Mouse (Mus musculus): ENCODE data around the gene Chadl.
"Not testable (repeated sequence)": the region's sequence is repeated elsewhere in the genome, so short reads cannot be mapped to it uniquely, and the experiment has no call there.

Chadl gene

DNA sequence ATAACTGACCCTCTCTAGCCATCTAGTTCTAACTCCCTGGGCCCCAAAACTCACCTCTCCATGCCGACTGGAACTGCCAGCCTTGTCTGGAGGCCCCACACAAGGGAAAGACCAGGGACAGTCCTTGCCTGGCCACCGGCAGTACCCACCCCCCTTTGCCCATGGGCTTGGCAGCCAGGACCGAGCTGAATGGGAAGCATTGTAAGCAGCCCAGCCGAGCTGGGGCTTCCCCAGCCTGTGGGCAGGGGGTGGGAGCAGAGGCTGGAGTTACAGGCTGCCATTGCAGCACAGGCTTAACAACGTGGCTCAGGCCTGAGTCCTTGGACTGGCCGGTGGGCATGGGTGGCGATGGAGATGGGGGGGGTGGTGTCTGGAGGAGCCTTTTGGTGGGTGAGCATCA, at the start of gene Chadl:
TSS of gene Chadl (minus strand) at position 113 of the 400 bp plus-strand sequence.
- DNase-seq (ENCODE audit: low read depth in 1 of 2, low spot score in 2 of 2): no peak

- no peak for DNase-seq (ENCODE audit: low read depth in 1 of 2, low spot score in 2 of 2)
Measured at GRCm38 (mm10) chr15:81745601-81746114, 48.6 kb upstream of the Chadl start.

DNA sequence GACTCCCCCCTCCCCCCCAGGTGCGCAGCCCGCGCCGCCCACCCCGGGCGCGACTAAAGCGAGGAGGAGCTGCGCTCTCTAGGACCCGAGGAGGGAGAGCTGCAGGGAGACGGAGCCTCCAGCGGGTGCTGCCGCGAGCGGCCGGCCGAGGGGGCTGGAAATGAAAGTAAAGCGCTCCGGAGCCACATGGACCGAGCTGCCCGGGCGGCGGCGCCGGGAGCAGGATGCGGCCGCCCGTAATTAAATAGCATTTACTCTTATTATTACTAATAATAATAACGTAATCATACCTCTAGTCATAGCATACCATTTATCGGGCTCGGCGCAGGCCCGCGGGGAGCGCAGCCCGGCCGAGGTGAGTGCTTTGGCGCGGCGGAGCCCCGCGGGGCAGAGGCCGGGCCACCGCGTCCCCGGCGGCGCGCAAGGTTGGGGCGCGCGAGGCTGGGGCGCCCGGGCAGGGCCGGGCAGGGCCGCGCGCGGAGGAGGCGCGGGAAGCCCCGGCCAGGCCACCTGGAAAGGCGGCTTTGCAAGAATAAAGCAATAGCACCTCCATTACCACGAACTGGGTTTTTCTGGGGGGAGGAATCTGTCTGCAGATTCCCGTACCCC, 48.0 kb upstream of the Chadl start, which contains the start of the genes Zc3h7b and Rangap1:
TSS of gene Zc3h7b (plus strand) at position 66 of the 609 bp plus-strand sequence.
TSS of gene Rangap1 (minus strand) at position 539 of the 609 bp plus-strand sequence.
- peak; percentile 11 to 16 for DNase-seq (ENCODE audit: low read depth in 1 of 2, low spot score in 2 of 2)

DNA sequence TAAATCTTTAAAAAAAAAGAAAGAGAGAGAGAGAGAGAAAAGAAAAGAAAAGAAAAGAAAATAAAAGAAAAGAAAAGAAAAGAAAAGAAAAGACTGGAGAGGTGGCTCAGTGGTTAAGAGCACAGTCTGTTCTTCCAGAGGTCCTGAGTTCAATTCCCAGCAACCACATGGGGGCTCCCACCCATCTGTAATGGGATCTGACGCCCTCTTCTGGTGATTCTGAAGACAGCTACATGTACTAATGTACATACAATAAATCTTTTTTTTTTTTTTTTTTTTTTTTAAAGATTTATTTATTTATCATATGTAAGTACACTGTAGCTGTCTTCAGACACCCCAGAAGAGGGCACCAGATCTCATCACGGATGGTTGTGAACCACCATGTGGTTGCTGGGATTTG, 45.3 kb upstream of the Chadl start:
- DNase-seq (ENCODE audit: low read depth in 1 of 2, low spot score in 2 of 2): not testable (repeated sequence)

DNA sequence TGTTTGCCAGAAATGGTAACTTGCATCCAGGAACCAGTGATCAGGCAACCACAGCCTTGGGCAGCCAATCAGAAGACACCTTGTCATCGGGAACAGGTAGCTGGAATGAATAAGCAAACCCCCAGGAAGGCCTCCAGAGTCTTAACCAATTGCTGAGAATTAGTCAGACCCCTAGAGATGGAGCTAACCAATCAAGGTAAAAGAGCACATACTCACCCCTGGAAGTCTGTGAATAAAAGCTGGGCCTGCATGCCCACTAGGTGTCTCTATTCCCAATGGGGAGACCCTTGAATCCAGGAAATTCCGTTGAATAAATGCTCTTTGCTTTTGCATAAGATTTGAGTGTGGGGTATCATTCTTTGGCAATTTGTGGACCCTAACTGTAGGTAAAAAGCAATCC, 42.8 kb upstream of the Chadl start:
- no peak for DNase-seq (ENCODE audit: low read depth in 1 of 2, low spot score in 2 of 2)

DNA sequence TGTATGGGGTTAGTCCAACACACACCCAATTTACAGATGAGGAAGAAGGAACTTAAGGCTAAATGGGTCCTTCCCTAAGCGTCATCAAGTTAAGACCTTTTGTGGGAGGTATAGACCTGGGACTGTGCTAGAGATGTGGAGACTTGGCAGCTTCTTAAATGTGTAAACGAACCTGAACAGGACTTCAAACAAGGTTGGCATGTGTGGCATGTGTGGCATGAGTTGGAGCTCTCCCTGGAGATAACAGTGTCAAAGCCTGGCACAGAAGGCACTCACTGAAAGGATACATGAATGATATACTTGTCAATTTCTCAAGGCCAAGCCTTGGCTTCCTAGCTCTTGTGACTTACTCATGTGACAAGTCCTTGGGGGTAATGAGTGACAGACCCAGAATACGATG, 42.2 kb upstream of the Chadl start:
- DNase-seq (ENCODE audit: low read depth in 1 of 2, low spot score in 2 of 2): no peak

GRCm38 (mm10) chr15:81735075-81735474, 38.0 kb upstream of the Chadl start:
- no peak for DNase-seq (ENCODE audit: low read depth in 1 of 2, low spot score in 2 of 2)

GRCm38 (mm10) chr15:81729792-81730635, 32.9 kb upstream of the Chadl start:
- peak; percentile 96 to 98 for DNase-seq (ENCODE audit: low read depth in 1 of 2, low spot score in 2 of 2)

GRCm38 (mm10) chr15:81729241-81729791, 32.2 kb upstream of the Chadl start:
- DNase-seq (ENCODE audit: low read depth in 1 of 2, low spot score in 2 of 2): no peak

DNA sequence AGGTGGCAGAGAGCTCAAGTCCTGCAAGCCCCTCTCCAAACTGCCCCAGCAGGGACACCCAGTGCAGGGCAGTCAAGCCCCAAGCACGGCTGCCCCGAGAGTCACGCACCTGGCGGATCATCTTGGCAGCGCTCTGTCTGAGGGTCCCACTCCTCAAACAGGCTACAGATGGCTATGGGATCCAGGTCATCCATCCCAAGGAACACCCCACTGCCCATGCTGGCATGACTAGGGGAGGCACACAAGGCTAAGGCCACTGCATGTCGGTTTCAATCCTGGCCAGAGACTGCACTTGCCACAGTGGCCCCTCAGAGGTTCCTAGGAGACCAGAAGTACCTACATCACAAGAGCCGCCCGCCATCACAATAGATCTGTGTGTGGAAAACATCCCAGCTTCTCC, 28.9 kb upstream of the Chadl start:
- DNase-seq (ENCODE audit: low read depth in 1 of 2, low spot score in 2 of 2): no peak

DNA sequence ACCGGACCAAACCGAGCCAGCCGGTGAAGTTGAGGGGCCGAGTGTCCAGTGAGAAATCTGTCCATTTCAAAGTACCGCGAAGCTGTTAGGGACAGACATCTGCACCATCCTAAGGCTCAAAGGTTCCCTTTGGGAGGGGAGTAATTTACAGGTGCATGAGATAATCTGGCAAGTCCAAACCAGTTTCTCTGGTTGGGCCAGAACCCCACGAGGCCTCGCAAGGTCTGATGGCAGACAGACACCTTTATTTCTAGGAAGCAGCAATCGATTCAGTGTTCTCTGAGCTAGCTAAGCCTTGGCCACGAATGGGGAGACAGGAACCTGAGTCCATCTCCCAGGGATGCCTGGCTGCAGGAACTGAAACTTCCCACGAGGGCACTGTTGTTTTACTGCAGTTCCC, 26.6 kb upstream of the Chadl start:
- DNase-seq (ENCODE audit: low read depth in 1 of 2, low spot score in 2 of 2): no peak

- no peak for DNase-seq (ENCODE audit: low read depth in 1 of 2, low spot score in 2 of 2)
Measured at GRCm38 (mm10) chr15:81722361-81722760, 25.3 kb upstream of the Chadl start.

GRCm38 (mm10) chr15:81719139-81719531, 22.0 kb upstream of the Chadl start:
- DNase-seq (ENCODE audit: low read depth in 1 of 2, low spot score in 2 of 2): no peak

DNA sequence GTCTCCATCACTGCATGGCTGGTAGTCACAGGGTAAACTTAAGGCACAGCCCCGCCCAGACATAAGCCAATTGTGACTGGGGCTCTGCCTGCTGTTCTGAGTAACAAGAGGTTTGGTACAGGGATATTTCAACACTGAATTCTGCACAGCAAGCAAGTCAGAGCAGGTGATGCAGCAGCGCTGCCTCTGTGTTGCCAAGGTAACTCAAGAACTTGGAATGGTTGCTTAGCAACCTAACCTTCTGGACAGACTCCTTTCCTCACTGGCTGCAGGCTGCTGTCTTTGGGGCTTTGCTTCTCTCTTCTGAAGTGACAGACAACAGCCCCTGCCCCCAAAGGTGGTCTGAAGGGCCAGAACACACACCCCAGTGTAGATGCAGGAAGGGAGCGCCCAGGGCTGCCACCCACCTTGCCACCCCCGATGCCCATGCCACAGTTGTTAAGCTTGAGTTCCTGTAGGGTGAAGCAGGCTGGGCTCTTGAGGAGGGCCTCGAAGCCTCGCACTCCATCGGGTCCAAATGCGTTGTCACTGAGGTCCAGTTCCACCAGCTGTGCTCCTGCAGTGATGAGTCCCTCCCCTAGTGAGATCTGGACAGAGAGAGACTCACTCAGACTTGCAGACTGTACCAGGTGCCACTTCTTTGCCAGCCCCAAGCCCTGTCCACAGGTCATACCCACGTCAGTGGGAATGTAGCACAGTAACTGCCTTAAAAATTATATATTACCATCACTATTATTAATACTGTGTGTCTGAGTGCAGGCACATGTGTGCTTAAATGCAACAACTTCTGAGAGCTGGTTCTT, 21.4 kb upstream of the Chadl start:
- no peak for DNase-seq (ENCODE audit: low read depth in 1 of 2, low spot score in 2 of 2)

DNA sequence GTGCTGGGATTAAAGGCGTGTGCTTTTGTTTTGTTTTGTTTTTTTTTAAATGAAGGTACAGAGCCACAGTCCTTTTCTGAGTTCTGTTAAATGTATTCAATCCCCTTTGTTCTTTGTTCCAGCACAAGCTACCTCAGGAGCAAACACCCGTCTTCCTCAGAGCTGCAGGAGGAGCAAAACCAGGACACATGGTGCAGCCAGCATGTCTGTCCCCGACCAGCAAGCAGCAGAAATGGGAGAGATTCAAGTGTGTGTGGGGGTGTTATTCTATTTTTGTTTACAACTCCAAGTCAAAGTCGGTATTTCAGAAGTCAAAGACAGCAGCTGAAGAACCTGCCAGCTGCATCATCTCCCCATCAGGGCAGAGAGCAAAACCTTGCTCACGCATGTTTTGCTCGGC, 16.7 kb upstream of the Chadl start:
- DNase-seq (ENCODE audit: low read depth in 1 of 2, low spot score in 2 of 2): no peak

DNA sequence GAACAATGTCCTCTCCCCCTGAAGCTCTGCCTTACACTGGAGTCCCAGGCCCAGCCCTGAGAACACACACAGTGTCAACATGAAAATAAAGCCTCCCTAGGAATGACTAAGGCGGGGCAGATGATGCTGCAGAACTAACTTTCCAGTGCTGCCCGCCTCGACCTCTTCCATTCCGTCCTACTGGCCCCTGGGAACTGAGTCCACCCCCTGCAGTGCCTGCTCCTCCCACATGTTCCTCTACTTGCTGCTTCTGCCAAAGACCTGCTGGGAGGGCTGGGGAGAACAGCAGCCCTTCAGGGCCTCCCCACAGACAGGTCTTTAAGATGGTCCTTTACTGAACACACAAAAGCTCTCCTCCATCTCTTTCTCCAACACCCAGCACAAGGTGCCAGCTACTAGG, 13.7 kb upstream of the Chadl start:
- DNase-seq (ENCODE audit: low read depth in 1 of 2, low spot score in 2 of 2): no peak

DNA sequence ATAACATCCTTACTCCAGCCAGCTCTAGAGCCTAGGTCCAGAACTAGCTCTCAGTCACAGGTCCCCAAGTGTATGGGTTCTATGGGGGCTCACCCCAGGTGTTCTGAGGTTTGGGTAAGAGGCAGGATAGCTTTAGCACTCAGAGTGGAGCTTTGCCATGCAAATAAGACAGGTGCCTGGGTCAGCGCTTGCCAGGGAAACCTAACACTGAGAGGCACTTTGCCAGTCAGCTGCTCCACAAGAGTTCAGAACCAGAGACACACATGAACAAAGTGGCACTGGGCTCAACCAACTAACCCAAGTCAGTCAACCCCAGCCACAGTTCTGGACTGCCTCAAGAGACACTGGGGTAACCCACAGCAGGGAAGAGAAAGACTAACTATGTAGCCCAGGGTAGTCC, 12.6 kb upstream of the Chadl start:
- DNase-seq (ENCODE audit: low read depth in 1 of 2, low spot score in 2 of 2): no peak

DNA sequence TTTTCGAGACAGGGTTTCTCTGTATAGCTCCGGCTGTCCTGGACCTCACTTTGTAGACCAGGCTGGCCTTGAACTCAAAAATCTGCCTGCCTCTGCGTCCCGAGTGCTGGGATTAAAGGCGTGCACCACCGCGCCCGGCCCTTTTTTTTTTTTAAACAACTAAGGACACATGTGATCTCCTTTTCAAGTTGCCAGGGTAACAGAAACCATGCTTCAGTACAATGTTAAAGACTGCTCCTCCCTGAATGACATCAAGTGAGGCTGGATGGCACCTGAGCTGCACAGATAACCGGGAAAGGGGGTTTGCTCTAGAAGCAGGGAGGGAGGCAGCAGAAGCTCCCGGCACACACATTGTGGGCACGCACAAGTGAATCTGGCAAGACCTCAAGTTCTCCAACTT, 11.9 kb upstream of the Chadl start:
- no peak for DNase-seq (ENCODE audit: low read depth in 1 of 2, low spot score in 2 of 2)

- DNase-seq (ENCODE audit: low read depth in 1 of 2, low spot score in 2 of 2): no peak
Measured at GRCm38 (mm10) chr15:81703094-81703489, 6.0 kb upstream of the Chadl start.

DNA sequence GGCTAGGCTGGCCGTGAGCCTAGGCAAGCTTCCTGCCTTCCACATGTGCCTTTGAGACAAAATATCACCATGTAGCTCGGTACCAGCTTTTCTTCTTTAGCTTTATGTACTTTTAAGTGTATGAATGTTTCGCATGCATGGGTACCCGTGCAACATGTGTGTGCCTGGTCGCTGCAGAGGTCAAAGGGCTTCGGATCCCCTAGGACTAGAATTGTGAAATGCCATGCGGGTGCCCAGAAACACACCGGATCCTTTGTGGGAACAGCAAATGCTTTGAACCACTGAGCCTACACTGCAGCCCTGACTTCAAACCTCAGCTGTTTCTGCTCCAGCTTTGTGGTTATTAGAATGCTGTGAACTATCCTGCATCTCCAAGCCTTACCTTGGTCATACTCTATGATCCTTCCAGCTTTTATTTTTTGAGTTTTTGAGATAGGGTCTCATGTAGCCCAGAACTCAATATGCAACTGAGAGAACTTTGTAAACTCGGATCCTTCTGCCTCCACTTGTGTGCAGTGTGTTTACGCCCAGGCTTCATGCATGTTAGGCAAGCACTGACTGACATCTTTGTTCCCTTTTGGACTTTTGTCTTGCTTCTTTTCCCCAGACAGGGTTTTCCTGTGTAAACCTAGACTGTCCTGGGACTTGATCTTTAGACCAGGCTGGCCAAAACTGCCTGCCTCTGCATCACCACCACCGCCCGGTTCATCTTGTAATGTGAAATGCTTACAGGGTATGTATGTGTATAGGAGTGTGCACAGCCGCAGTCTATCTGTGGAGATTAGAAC, 5.4 kb upstream of the Chadl start:
- DNase-seq (ENCODE audit: low read depth in 1 of 2, low spot score in 2 of 2): no peak

Measured in monocyte, adult 2 months (primary cell).